Mouse (Mus musculus) testis, adult 2 months (tissue): ENCODE results near the gene Krt80.
A peak's percentile ranks its signal among the peaks of the same experiment; 100 is the strongest.

Source experiments
- CTCF ChIP-seq: fragments of 200-500 bp; IDR thresholded peaks from 2 replicates; pipeline ENCODE4 v1.5.1; 2012; ENCODE audit warnings: low read depth, mild to moderate bottlenecking, inconsistent platforms, low read length, moderate library complexity; ENCODE audit not compliant: control insufficient read depth, insufficient read depth, insufficient replicate concordance
- POLR2A ChIP-seq: fragments of 200-500 bp; IDR thresholded peaks from 2 replicates; pipeline ENCODE4 v1.6.1; 2012; ENCODE audit warnings: low read depth, mild to moderate bottlenecking, inconsistent platforms, low read length, moderate library complexity; ENCODE audit not compliant: control insufficient read depth

GRCm38 (mm10) chr15:101339537-101339936, 30.4 kb downstream of the Krt80 start:
- TF ChIP-seq CTCF (peak; percentile 68; the same call in 1 of the 2 replicates), POLR2A (no peak)
